Mouse (Mus musculus) CD8-positive naive resting alpha-beta T cell, adult 2 months (primary cell): ENCODE results near the gene Cct3.
"Not testable (repeated sequence)": the region's sequence is repeated elsewhere in the genome, so short reads cannot be mapped to it uniquely, and the experiment has no call there.

Experiments
- DNase-seq, 2 experiments: peaks; one replicate each; pipeline ENCODE4 v3.0.0; 2022; ENCODE audit warnings: low read depth in 2 of 2, low spot score in 2 of 2

The Cct3 gene

GRCm38 (mm10) chr3:88359584-88359983 lies 62.7 kb downstream of the Cct3 start:
- no peak for DNase-seq

GRCm38 (mm10) chr3:88359989-88360388 lies 63.1 kb downstream of the Cct3 start:
- no peak for DNase-seq

- no peak for DNase-seq
These were observed 64.2 kb downstream of the Cct3 start for GRCm38 (mm10) chr3:88361096-88361495.

GRCm38 (mm10) chr3:88361612-88362313 lies 64.8 kb downstream of the Cct3 start:
- no peak for DNase-seq

- no peak for DNase-seq
These were observed 66.8 kb downstream of the Cct3 start for GRCm38 (mm10) chr3:88363700-88364099.

GRCm38 (mm10) chr3:88364337-88364736 lies 67.4 kb downstream of the Cct3 start, which contains the start of gene Paqr6:
Gene Paqr6, plus strand, starts transcription at chr3:88364584.
- DNase-seq = no peak

GRCm38 (mm10) chr3:88365705-88366361 lies 68.9 kb downstream of the Cct3 start:
- no peak for DNase-seq

GRCm38 (mm10) chr3:88366830-88367428 lies 70.0 kb downstream of the Cct3 start:
- peak; percentile 16 to 31 for DNase-seq

- not testable (repeated sequence) for DNase-seq
These were observed 70.6 kb downstream of the Cct3 start for GRCm38 (mm10) chr3:88367517-88367916.

- DNase-seq = not testable (repeated sequence)
These were observed 71.6 kb downstream of the Cct3 start for GRCm38 (mm10) chr3:88368511-88368910.
